Mouse (Mus musculus) intestine, postnatal 0 days (tissue): ENCODE results near the gene Asic1. TPM values are rescaled to one million over a fixed set of nuclear protein-coding genes. Genes with fewer than 3 reads are reported as not detected.

ENCODE experiments used
- ATAC-seq: fragments of 200-750 bp; cut with Nextera tagmentation; 2 replicates; pipeline ENCODE4 v1.8.0; 2017; ENCODE audit warnings: mild to moderate bottlenecking, moderate TSS enrichment, moderate library complexity
- H3K27ac ChIP-seq: fragments of 300-500 bp; sonication (generic); 2 replicates; pipeline ENCODE4 v1.5.1; 2014; ENCODE audit warnings: mild to moderate bottlenecking, low read depth, low read length, moderate library complexity
- H3K27me3 ChIP-seq: fragments of 300-500 bp; sonication (generic); replicated peaks from 2 replicates; pipeline ENCODE4 v1.6.1; 2014; ENCODE audit warnings: low read length, mixed read lengths; ENCODE audit not compliant: control insufficient read depth, insufficient read depth
- H3K36me3 ChIP-seq: fragments of 300-500 bp; sonication (generic); 2 replicates; pipeline ENCODE4 v1.6.1; 2014; ENCODE audit warnings: mild to moderate bottlenecking, moderate library complexity; ENCODE audit not compliant: control insufficient read depth, insufficient read depth
- H3K4me1 ChIP-seq: fragments of 300-500 bp; sonication (generic); replicated peaks from 2 replicates; pipeline ENCODE4 v1.6.1; 2014; ENCODE audit warnings: antibody characterized with exemption, low read length, mixed read lengths; ENCODE audit not compliant: control insufficient read depth, insufficient read depth
- H3K4me2 ChIP-seq: fragments of 300-500 bp; sonication (generic); replicated peaks from 2 replicates; pipeline ENCODE4 v1.6.1; 2014; ENCODE audit warnings: low read depth, mild to moderate bottlenecking, moderate library complexity
- H3K4me3 ChIP-seq: fragments of 300-500 bp; sonication (generic); 2 replicates; pipeline ENCODE4 v1.5.1; 2014; ENCODE audit warnings: low read depth, low read length
- H3K9ac ChIP-seq: fragments of 300-500 bp; sonication (generic); 2 replicates; pipeline ENCODE4 v1.6.1; 2014; ENCODE audit warnings: mild to moderate bottlenecking, low read depth, low read length
- H3K9me3 ChIP-seq: fragments of 300-500 bp; sonication (generic); 2 replicates; pipeline ENCODE4 v1.6.1; 2016; ENCODE audit warnings: mixed run types; ENCODE audit not compliant: control insufficient read depth
- CTCF ChIP-seq: sonication (generic); IDR thresholded peaks from 2 replicates; pipeline ENCODE4 v1.5.1; 2016; ENCODE audit warnings: low read depth, mild to moderate bottlenecking, control low read depth, antibody characterized with exemption, moderate library complexity
- WGBS: fragments of 180-500 bp; shearing (Covaris S2); extraction: QIAGEN DNeasy Blood & Tissue Kit; methylation state at CpG from one replicate; pipeline ENCODE4 v1.1.7; 2014; 5-methylcytosine and 5-hydroxymethylcytosine counted together
- polyA plus RNA-seq: library from polyadenylated mRNA; unstranded; fragments of >200 nt; fragmentation: Nextera tagmentation; extraction: Ambion mirVana; gene quantifications from 2 replicates; pipeline ENCODE4 v1.2.1, GENCODE M21; 2015

The Asic1 gene
- polyA plus RNA-seq, 1 experiment from 2014 or later, result 1.4 TPM

DNA sequence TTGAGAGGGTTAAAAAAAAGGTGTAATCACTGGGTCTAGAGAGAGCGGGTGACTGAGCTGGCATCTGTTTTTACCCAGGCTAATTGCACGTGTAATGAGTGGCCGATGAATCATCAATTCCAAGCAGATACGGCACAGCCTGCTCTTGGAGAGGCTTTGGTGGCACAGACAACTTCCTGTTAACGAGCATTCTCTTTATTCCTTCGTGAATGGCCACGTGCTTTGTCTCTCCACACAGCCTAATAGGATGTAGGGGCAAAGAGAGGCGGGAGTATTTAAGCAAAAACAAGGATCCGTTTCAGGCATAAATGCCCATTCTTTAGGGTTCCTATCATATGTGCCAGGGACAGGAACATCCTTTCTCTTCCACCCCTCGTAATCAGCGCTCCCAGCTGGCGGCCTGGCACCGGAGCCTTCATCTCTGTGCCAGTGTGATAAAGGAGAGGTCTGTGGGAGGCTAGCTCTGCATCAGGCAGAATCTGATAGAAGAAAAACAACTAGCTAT lies 45.2 kb downstream of the Asic1 start:
- peaks cover 36% of the 10 kb centered on the region for H3K36me3 ChIP-seq
- WGBS, result 56% methylated on average over 13 of the region's 13 CpGs
- H3K27me3 ChIP-seq, result no peaks in the 10 kb centered on the region
- H3K4me2 ChIP-seq, result no peak overlapping the region
- no peak for TF ChIP-seq CTCF
- H3K9ac ChIP-seq, result no peak overlapping the region
- H3K9me3 ChIP-seq, result no peaks in the 10 kb centered on the region
- no peak overlapping the region for H3K4me3 ChIP-seq
- peak; percentile 39; the same call in 1 of the 2 replicates for ATAC-seq
- H3K4me1 ChIP-seq, result no peaks in the 10 kb centered on the region
- 0 out of 2 replicates have a peak overlapping the region, but pooled peaks have one; percentile 16 for H3K27ac ChIP-seq

DNA sequence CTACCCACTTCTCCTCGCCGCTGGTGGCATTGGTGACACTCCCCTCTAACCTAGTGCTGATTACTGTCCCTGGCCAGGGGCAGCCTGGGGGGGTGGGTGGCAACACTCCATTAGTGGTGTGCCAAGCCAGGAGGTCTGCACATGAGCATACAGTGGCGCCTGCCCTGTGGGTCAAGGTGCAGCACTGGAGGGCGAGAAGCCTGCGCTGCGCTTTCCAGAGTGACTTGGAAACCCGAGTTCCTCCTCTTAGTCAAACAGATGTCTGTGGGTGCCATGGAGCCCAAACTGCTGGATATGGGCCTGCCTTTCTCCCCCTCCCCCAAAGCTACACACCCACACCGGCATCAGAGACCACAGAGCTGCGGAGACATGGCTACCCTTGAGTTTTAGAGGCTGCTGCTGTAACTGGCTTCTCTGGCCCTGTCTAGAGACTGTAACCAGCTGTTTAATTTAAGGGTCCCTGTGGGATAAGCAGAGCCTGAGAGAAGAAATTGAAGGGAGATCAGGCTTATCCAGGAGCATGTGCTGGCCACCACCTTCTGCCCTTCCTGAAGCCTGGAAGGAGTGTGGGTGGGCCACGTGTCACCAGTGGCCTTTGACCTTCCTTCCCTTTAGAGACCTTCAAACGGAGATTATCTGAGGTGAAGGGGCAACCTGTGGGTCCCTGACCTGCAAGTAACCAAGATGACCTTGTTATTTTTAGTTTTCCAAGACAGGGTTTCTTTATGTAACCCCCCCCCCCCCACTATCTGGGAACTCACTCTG lies 46.0 kb downstream of the Asic1 start:
- 59% methylated on average over 11 of the region's 11 CpGs for WGBS
- no peak for TF ChIP-seq CTCF
- peak overlapping the region; percentile 64; the same call in 1 of the 2 replicates for H3K27ac ChIP-seq
- H3K9ac ChIP-seq, result no peak overlapping the region
- H3K4me2 ChIP-seq, result no peak overlapping the region
- no peak overlapping the region for H3K4me3 ChIP-seq
- ATAC-seq, result no peak
- no peaks in the 10 kb centered on the region for H3K4me1 ChIP-seq
- H3K36me3 ChIP-seq, result peaks cover 36% of the 10 kb centered on the region
- no peaks in the 10 kb centered on the region for H3K27me3 ChIP-seq
- no peaks in the 10 kb centered on the region for H3K9me3 ChIP-seq

DNA sequence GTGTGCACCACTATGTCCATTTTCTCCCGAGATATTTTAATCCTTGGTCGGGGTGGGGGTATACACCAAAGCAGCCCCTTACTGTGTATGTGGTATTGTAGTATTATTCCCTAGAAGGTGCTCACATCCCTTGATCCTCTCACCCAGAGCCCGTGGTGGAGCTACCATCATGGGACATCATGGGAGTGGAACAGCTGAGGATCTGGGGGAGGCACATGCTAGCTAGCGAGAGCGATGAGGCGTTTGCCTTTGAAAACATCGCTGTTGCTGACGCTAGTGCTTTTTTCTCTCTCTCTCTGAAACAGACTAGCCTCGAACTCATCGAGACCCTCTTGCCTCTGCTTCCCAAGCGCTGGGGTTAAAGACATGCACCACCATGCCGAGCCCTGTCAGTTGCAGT lies 46.6 kb downstream of the Asic1 start:
- Histone ChIP-seq H3K4me3 (no peak overlapping the region), H3K36me3 (peaks cover 34% of the 10 kb centered on the region), H3K4me1 (no peaks in the 10 kb centered on the region), H3K4me2 (no peak overlapping the region), H3K9me3 (no peaks in the 10 kb centered on the region), H3K27me3 (no peaks in the 10 kb centered on the region), H3K9ac (no peak overlapping the region), H3K27ac (no peak overlapping the region)
- TF ChIP-seq CTCF, result no peak
- WGBS, result 84% methylated on average over 12 of the region's 12 CpGs
- ATAC-seq, result no peak

DNA sequence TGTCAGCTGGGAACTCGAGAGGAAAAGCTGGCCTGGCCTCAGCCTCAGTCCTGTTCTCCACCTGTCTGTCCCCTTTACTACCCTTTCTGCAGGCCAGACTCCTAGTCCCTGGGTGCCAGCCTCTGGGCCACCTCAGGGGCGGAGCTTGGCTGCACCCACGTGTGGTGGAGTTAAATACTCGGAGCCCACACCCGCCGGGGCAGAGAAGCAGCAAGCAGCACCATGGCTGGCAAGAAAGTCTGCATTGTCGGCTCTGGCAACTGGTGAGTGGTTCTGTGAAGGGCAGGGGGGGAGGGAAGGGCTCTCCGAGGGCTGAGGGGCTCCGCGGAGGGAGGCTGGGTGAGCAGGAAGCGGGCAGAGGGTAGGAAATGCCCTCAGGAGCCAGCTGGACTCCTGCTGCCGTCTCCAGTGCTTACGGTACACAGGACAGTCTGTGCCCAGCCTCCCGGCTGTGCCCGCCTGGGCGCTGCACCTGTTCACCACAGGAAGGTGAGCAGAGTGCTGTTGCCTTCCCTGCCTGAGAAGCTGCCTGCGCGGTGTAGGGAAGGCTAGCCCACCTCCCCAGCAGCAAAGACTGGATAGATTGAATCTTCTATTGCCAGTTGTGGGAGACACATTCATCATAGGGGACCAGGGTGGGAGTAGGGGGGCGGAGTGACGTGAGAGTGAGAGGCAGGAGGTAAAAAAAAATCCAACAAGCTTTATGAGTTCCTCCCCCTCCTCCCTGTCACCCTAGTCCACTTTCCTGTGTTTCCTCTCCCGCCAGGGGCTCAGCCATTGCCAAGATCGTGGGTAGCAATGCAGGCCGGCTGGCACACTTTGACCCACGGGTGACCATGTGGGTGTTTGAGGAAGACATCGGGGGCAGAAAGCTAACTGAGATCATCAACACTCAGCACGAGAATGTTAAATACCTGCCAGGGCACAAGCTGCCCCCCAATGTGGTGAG lies 47.5 kb downstream of the Asic1 start, which contains the start of gene Gpd1:
Gpd1 (plus strand) TSS at position 130 of the 949 bp plus-strand sequence.
- peak within 1 kb of the TSS; percentile 60 for H3K4me2 ChIP-seq
- H3K4me1 ChIP-seq, result no peaks in the 10 kb centered on the region
- TF ChIP-seq CTCF, result no peak
- peak within 1 kb of the TSS; percentile 43 for H3K9ac ChIP-seq
- peak; percentile 48 for ATAC-seq
- H3K27me3 ChIP-seq, result no peaks in the 10 kb centered on the region
- H3K36me3 ChIP-seq, result peaks cover 34% of the 10 kb centered on the region; the same call in 1 of the 2 replicates
- peak within 1 kb of the TSS; percentile 40 for H3K4me3 ChIP-seq
- WGBS, result 40% methylated on average over 26 of the region's 26 CpGs
- peak within 1 kb of the TSS; percentile 84 for H3K27ac ChIP-seq
- H3K9me3 ChIP-seq, result no peaks in the 10 kb centered on the region

- Histone ChIP-seq H3K27ac (peak overlapping the region; percentile 84), H3K9ac (no peak overlapping the region), H3K27me3 (no peaks in the 10 kb centered on the region), H3K36me3 (peaks cover 33% of the 10 kb centered on the region; the same call in 1 of the 2 replicates), H3K4me3 (peak overlapping the region; percentile 40), H3K9me3 (no peaks in the 10 kb centered on the region), H3K4me1 (peaks cover 4% of the 10 kb centered on the region; the same call in 1 of the 2 replicates), H3K4me2 (peak overlapping the region; percentile 60)
- WGBS, result 43% methylated on average over 9 of the region's 9 CpGs
- TF ChIP-seq CTCF, result no peak
- ATAC-seq, result peak; percentile 62
These were observed 48.4 kb downstream of the Asic1 start for GRCm38 (mm10) chr15:99718461-99719021.
